Comparison of ENCODE assay signal across 9 mouse cellular contexts in the genomic region with DNA sequence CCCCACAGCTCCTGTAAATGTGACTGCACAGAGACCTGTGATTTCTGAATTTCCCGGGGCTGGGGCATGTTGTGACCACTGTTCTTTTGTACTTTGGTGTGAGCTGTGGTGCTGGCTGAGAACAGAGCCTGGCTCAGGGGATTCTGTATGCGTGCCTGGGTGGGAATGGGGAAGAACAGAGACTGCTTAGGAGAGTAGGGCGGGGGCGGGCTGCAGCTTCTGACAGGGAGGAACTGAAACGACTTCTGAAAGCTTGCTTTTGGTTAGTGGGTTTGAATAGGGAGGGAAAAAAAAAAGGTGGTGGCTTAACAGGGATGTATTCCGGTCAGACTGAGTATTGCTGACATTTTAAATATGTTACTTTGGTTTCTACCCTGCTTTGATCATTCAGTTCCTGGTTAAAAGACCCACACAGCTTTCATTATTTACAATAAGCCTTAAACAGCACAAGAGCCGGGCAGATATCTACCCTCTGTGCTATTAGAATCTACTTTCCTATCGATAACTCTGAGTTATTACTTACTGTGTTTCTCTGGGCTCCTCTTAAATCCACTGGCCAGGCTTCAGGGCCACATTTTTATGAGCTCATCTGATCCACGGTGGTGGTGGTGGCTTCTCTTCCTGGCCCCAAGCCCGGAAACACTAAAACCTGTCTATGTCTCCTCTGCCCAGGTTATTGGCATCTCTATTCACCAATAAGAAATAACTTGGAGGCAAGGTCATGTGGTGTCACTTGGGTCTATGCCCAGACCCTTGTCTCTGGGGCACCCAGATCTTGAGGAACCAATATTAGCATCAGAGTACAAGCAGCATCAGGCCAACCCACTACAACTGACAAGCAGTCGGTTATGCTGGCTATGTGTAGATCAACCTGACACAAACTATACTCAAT. TPM values are rescaled to one million over a fixed set of nuclear protein-coding genes. Genes with fewer than 3 reads are reported as not detected.
DNase-seq lines count a peak whose midpoint lies in the region; ATAC-seq and TF ChIP-seq lines count a peak whose summit lies in the region.
"Had no signal": no experiment of that assay in that cellular context is flagged by ENCODE, and none has a peak within 500 bp of the region (broad histone marks: within the 10 kb centered on the region; RNA-seq: fewer than 3 reads in every experiment).

No protein-coding gene starts in this region.

- 0 out of 2 replicates have a peak overlapping the region, but pooled peaks have one; percentile 12 for H3K4me2 ChIP-seq in midbrain, postnatal 0 days (ENCODE audit: low read depth, low read length, poor library complexity, severe bottlenecking)
- no peak overlapping the region for H3K4me2 ChIP-seq in midbrain, embryonic 15.5 days

- no peak for TF ChIP-seq CTCF in midbrain, postnatal 0 days (IDR thresholded peaks at IDR 0.05)

- no peak overlapping the region for H3K9ac ChIP-seq in midbrain, postnatal 0 days (replicated peaks; ENCODE audit: low read length, poor library complexity, severe bottlenecking)
- H3K9ac ChIP-seq in midbrain, embryonic 15.5 days, result no peak overlapping the region

- no peaks in the 10 kb centered on the region for H3K36me3 ChIP-seq in midbrain, postnatal 0 days (ENCODE audit: insufficient read depth, low read length)
- H3K36me3 ChIP-seq in midbrain, embryonic 15.5 days (replicated peaks), result no peaks in the 10 kb centered on the region

- H3K27me3 ChIP-seq in midbrain, postnatal 0 days (ENCODE audit: insufficient read depth, low read length), result no peaks in the 10 kb centered on the region
- no peaks in the 10 kb centered on the region for H3K27me3 ChIP-seq in midbrain, embryonic 15.5 days (replicated peaks)

- DNase-seq in adrenal gland, adult 2 months, result peak; percentile 42
- DNase-seq in adrenal gland, postnatal 25 days, result no peak
- peak; percentile 57 for DNase-seq in midbrain, postnatal 0 days (ENCODE audit: low spot score)
- peak; percentile 50 to 54 for DNase-seq in spleen, adult 18-20 months
- DNase-seq in embryo, embryonic 11 days, result no peak
- no peak for DNase-seq in right cerebral cortex, adult 2 months (ENCODE audit: low spot score in 2 of 2)

- no peak for ATAC-seq in midbrain, postnatal 0 days (ENCODE audit: low FRiP score)
- ATAC-seq in midbrain, embryonic 15.5 days (replicated peaks), result no peak
- ATAC-seq in hematopoietic stem cell, adult 5-6 weeks (replicated peaks in 1 of 2; ENCODE audit: insufficient read depth in 1 of 2, low FRiP score in 2 of 2, low TSS enrichment in 1 of 2, low read depth in 1 of 2, poor library complexity in 2 of 2, severe bottlenecking in 2 of 2), result peak; percentile 66 to 87

- no peaks in the 10 kb centered on the region for H3K9me3 ChIP-seq in midbrain, postnatal 0 days (ENCODE audit: low read length)
- H3K9me3 ChIP-seq in midbrain, embryonic 15.5 days, result no peaks in the 10 kb centered on the region

- no peak overlapping the region for H3K27ac ChIP-seq in midbrain, postnatal 0 days (ENCODE audit: low read depth, low read length)
- no peak overlapping the region for H3K27ac ChIP-seq in midbrain, embryonic 15.5 days

- no peak overlapping the region for H3K4me3 ChIP-seq in midbrain, postnatal 0 days (ENCODE audit: low read depth, low read length)
- H3K4me3 ChIP-seq in midbrain, embryonic 15.5 days, result no peak overlapping the region
- H3K4me3 ChIP-seq: erythroblast, embryonic 14.5 days had no signal

- no peaks in the 10 kb centered on the region for H3K4me1 ChIP-seq in midbrain, postnatal 0 days (ENCODE audit: insufficient read depth, low read length)
- no peaks in the 10 kb centered on the region for H3K4me1 ChIP-seq in midbrain, embryonic 15.5 days

- WGBS in midbrain, postnatal 0 days, result 37% methylated on average over 11 of the region's 11 CpGs
- WGBS in midbrain, embryonic 15.5 days, result 38% methylated on average over 11 of the region's 11 CpGs

RNA-seq across cellular contexts. Expression of a gene that starts 2.0 kb away (rescaled TPM):
- 1 to 10 TPM; 4.5 to 4.9 TPM for total RNA-seq in adrenal gland, adult 2 months (2021)
- polyA plus RNA-seq in adrenal gland, adult 2 months (2012; rRNA removed), result 0.99 and 1.2 TPM in 2 replicates
- 2.4 and 4.6 TPM in 2 replicates for total RNA-seq in adrenal gland, postnatal 25 days (2021)
- total RNA-seq in midbrain, postnatal 0 days (2014; rRNA removed), result 1.7 and 1.9 TPM in 2 replicates
- polyA plus RNA-seq in midbrain, postnatal 0 days (2015; fragmentation: Nextera tagmentation; extraction: Ambion mirVana), result 1.4 and 1.8 TPM in 2 replicates
- polyA plus RNA-seq in midbrain, embryonic 15.5 days (2015; fragmentation: Nextera tagmentation; extraction: Ambion mirVana), result 1.6 and 2.2 TPM in 2 replicates
- total RNA-seq in hematopoietic stem cell, adult 5-6 weeks (2017), result 37.2 and 65.0 TPM in 2 replicates
- polyA plus RNA-seq: erythroblast, embryonic 14.5 days had no signal

RNA-seq across cellular contexts. Expression of a gene that starts 46.3 kb away (rescaled TPM):
- 1 to 10 TPM; 1.6 to 1.7 TPM for total RNA-seq in adrenal gland, adult 2 months (2021)
- polyA plus RNA-seq in adrenal gland, adult 2 months (2012; rRNA removed), result 0.48 and 0.77 TPM in 2 replicates
- total RNA-seq in adrenal gland, postnatal 25 days (2021), result 2.4 and 2.8 TPM in 2 replicates
- total RNA-seq in midbrain, postnatal 0 days (2014; rRNA removed), result 0.16 and 0.52 TPM in 2 replicates
- polyA plus RNA-seq in midbrain, postnatal 0 days (2015; fragmentation: Nextera tagmentation; extraction: Ambion mirVana), result 0.12 and 0.15 TPM in 2 replicates
- 0.26 and 0.27 TPM in 2 replicates for polyA plus RNA-seq in midbrain, embryonic 15.5 days (2015; fragmentation: Nextera tagmentation; extraction: Ambion mirVana)
- 44.3 and 56.4 TPM in 2 replicates for total RNA-seq in hematopoietic stem cell, adult 5-6 weeks (2017)
- polyA plus RNA-seq: erythroblast, embryonic 14.5 days had no signal

RNA-seq across cellular contexts. Expression of a gene that starts 49.8 kb away (rescaled TPM):
- total RNA-seq in adrenal gland, adult 2 months (2021), result under 1 TPM; 0.14 to 0.40 TPM
- polyA plus RNA-seq in adrenal gland, adult 2 months (2012; rRNA removed), result 0.15 and 0.22 TPM in 2 replicates
- not detected in 2 replicates for total RNA-seq in adrenal gland, postnatal 25 days (2021)
- not detected in 2 replicates for total RNA-seq in midbrain, postnatal 0 days (2014; rRNA removed)
- 0.11 TPM in 1 of 2 replicates, not detected in the other for polyA plus RNA-seq in midbrain, postnatal 0 days (2015; fragmentation: Nextera tagmentation; extraction: Ambion mirVana)
- polyA plus RNA-seq in midbrain, embryonic 15.5 days (2015; fragmentation: Nextera tagmentation; extraction: Ambion mirVana), result 0.09 and 0.15 TPM in 2 replicates
- total RNA-seq in hematopoietic stem cell, adult 5-6 weeks (2017), result 13.5 and 24.0 TPM in 2 replicates
- polyA plus RNA-seq: erythroblast, embryonic 14.5 days had no signal

Comparison
In these comparisons a context has a peak if more than half of its experiments do, and no peak if none do; other contexts are left out.
1. DNase-seq: peak in adrenal gland, adult 2 months (single experiment), midbrain, postnatal 0 days (single experiment) and spleen, adult 18-20 months (2 of 2); none in adrenal gland, postnatal 25 days (single experiment), embryo, embryonic 11 days (single experiment) and right cerebral cortex, adult 2 months (0 of 2).
2. ATAC-seq: peak in hematopoietic stem cell, adult 5-6 weeks (2 of 2); none in midbrain, postnatal 0 days (single experiment) and midbrain, embryonic 15.5 days (single experiment).
3. RNA of a gene that starts 46.3 kb away (total RNA-seq): 44.3 to 56.4 TPM in hematopoietic stem cell, adult 5-6 weeks; 2.4 to 2.8 TPM in adrenal gland, postnatal 25 days, 1.6 to 1.7 TPM in adrenal gland, adult 2 months and 0.16 to 0.52 TPM in midbrain, postnatal 0 days; every median in the first group is over 10 times any median in the second.
4. RNA of a gene that starts 49.8 kb away (total RNA-seq): 13.5 to 24.0 TPM in hematopoietic stem cell, adult 5-6 weeks; 0.14 to 0.40 TPM in adrenal gland, adult 2 months, not detected in adrenal gland, postnatal 25 days and not detected in midbrain, postnatal 0 days; every median in the first group is over 10 times any median in the second.